Mouse (Mus musculus): Measurements from ENCODE around the gene Mib2. TPM values are rescaled to one million over a fixed set of nuclear protein-coding genes. Genes with fewer than 3 reads are reported as not detected.

Gene Mib2
- polyA plus RNA-seq, 1 experiment from 2014 or later: 12.8 TPM

- peak; percentile 47 for ATAC-seq (ENCODE audit: low FRiP score)
- peaks cover 55% of the 10 kb centered on the region for H3K27me3 ChIP-seq (ENCODE audit: control insufficient read depth, insufficient read depth, low read length)
- peak; percentile 93 for DNase-seq (ENCODE audit: low spot score, missing footprints)
- peak overlapping the region; percentile 34 for H3K4me3 ChIP-seq (ENCODE audit: low read depth, low read length)
- H3K27ac ChIP-seq (ENCODE audit: low read depth, low read length): no peak overlapping the region
- peak overlapping the region; percentile 72 for H3K4me2 ChIP-seq
- H3K9me3 ChIP-seq (ENCODE audit: control insufficient read depth, low read length): no peaks in the 10 kb centered on the region
- 1% methylated on average over 52 of the region's 52 CpGs for WGBS
- peaks cover 10% of the 10 kb centered on the region for H3K36me3 ChIP-seq (ENCODE audit: control insufficient read depth, insufficient read depth, low read length)
- H3K9ac ChIP-seq (ENCODE audit: low read length): peak overlapping the region; percentile 29; the same call in 1 of the 2 replicates
- peaks cover 23% of the 10 kb centered on the region for H3K4me1 ChIP-seq (ENCODE audit: control insufficient read depth, insufficient read depth, low read length)
These were observed 14.3 kb downstream of the Mib2 start for GRCm38 (mm10) chr4:155654456-155655298.

GRCm38 (mm10) chr4:155654183-155654455 is 14.9 kb downstream of the Mib2 start:
- H3K9ac ChIP-seq (ENCODE audit: low read length): peak overlapping the region; percentile 29
- H3K9me3 ChIP-seq (ENCODE audit: control insufficient read depth, low read length): no peaks in the 10 kb centered on the region
- 0% methylated on average over 6 of the region's 6 CpGs for WGBS
- H3K4me3 ChIP-seq (ENCODE audit: low read depth, low read length): peak overlapping the region; percentile 34; the same call in 1 of the 2 replicates
- H3K36me3 ChIP-seq (ENCODE audit: control insufficient read depth, insufficient read depth, low read length): peaks cover 15% of the 10 kb centered on the region
- peaks cover 55% of the 10 kb centered on the region for H3K27me3 ChIP-seq (ENCODE audit: control insufficient read depth, insufficient read depth, low read length)
- DNase-seq (ENCODE audit: low spot score, missing footprints) (no peak), ATAC-seq (ENCODE audit: low FRiP score) (0 out of 2 replicates have a peak, but pooled peaks have one; percentile 10)
- H3K27ac ChIP-seq (ENCODE audit: low read depth, low read length): no peak overlapping the region
- peak overlapping the region; percentile 72 for H3K4me2 ChIP-seq
- peaks cover 23% of the 10 kb centered on the region for H3K4me1 ChIP-seq (ENCODE audit: control insufficient read depth, insufficient read depth, low read length)

DNA sequence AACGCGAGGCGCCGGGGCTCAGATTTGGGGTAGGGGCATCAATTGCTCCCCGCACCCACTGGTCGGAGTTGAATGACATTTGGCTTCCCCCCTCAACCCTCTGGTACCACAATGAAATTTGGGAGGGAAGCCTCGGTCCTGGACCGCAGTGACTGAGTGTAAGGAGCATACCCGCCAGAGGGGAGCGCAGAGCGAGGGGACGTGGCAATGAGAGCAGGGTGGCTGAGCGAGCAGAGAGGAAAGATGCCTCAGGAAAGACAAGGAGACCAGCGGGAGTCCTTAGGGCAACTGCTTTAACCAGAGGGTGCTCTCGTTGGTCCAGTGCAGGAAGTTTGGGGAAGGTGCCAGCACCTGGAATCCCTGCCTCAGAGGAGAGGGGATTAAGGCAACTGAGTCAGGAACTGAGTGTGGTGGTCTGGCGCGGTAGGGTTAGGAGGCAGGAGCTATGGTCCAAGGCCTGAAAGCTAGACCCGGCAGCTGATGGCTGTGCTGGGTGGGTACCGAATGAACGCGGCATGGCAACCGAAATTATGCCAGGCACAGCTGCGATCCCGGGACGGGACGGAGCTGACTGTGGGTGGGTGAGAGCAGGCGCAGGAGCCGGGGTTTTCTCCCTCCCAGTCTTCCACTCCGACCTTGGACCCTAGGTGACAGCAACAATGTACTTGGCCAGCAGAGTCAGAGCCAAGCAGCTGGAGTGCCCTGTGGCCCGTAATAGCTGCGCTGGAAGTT is 15.4 kb downstream of the Mib2 start:
- peak overlapping the region; percentile 34 for H3K4me3 ChIP-seq (ENCODE audit: low read depth, low read length)
- WGBS: under 1% methylated on average over 31 of the region's 31 CpGs
- H3K9ac ChIP-seq (ENCODE audit: low read length): peak overlapping the region; percentile 60
- H3K4me2 ChIP-seq: peak overlapping the region; percentile 72
- no peak overlapping the region for H3K27ac ChIP-seq (ENCODE audit: low read depth, low read length)
- peaks cover 23% of the 10 kb centered on the region for H3K4me1 ChIP-seq (ENCODE audit: control insufficient read depth, insufficient read depth, low read length)
- peaks cover 55% of the 10 kb centered on the region for H3K27me3 ChIP-seq (ENCODE audit: control insufficient read depth, insufficient read depth, low read length)
- H3K36me3 ChIP-seq (ENCODE audit: control insufficient read depth, insufficient read depth, low read length): peaks cover 20% of the 10 kb centered on the region
- H3K9me3 ChIP-seq (ENCODE audit: control insufficient read depth, low read length): no peaks in the 10 kb centered on the region
- ATAC-seq (ENCODE audit: low FRiP score): peak; percentile 43
- DNase-seq (ENCODE audit: low spot score, missing footprints): peak; percentile 95

GRCm38 (mm10) chr4:155653086-155653450 is 15.9 kb downstream of the Mib2 start, which contains the start of gene Mmp23:
TSS of gene Mmp23 (minus strand) at chr4:155653384.
- Histone ChIP-seq H3K9ac (ENCODE audit: low read length) (peak within 1 kb of the TSS; percentile 60), H3K4me1 (ENCODE audit: control insufficient read depth, insufficient read depth, low read length) (peaks cover 23% of the 10 kb centered on the region), H3K27me3 (ENCODE audit: control insufficient read depth, insufficient read depth, low read length) (peaks cover 55% of the 10 kb centered on the region), H3K4me3 (ENCODE audit: low read depth, low read length) (peak within 1 kb of the TSS; percentile 34), H3K36me3 (ENCODE audit: control insufficient read depth, insufficient read depth, low read length) (peaks cover 22% of the 10 kb centered on the region), H3K27ac (ENCODE audit: low read depth, low read length) (no peak within 1 kb of the TSS), H3K9me3 (ENCODE audit: control insufficient read depth, low read length) (no peaks in the 10 kb centered on the region), H3K4me2 (peak within 1 kb of the TSS; percentile 72)
- under 1% methylated on average over 33 of the region's 33 CpGs for WGBS
- DNase-seq (ENCODE audit: low spot score, missing footprints) (no peak), ATAC-seq (ENCODE audit: low FRiP score) (peak; percentile 62)

GRCm38 (mm10) chr4:155652283-155653085 is 16.5 kb downstream of the Mib2 start:
- Histone ChIP-seq H3K27me3 (ENCODE audit: control insufficient read depth, insufficient read depth, low read length) (peaks cover 55% of the 10 kb centered on the region), H3K9me3 (ENCODE audit: control insufficient read depth, low read length) (no peaks in the 10 kb centered on the region), H3K4me2 (peak overlapping the region; percentile 72), H3K36me3 (ENCODE audit: control insufficient read depth, insufficient read depth, low read length) (peaks cover 27% of the 10 kb centered on the region), H3K4me3 (ENCODE audit: low read depth, low read length) (peak overlapping the region; percentile 34), H3K27ac (ENCODE audit: low read depth, low read length) (no peak overlapping the region), H3K9ac (ENCODE audit: low read length) (peak overlapping the region; percentile 60), H3K4me1 (ENCODE audit: control insufficient read depth, insufficient read depth, low read length) (peaks cover 23% of the 10 kb centered on the region)
- 21% methylated on average over 36 of the region's 36 CpGs for WGBS
- DNase-seq (ENCODE audit: low spot score, missing footprints): peak; percentile 90
- ATAC-seq (ENCODE audit: low FRiP score): no peak

DNA sequence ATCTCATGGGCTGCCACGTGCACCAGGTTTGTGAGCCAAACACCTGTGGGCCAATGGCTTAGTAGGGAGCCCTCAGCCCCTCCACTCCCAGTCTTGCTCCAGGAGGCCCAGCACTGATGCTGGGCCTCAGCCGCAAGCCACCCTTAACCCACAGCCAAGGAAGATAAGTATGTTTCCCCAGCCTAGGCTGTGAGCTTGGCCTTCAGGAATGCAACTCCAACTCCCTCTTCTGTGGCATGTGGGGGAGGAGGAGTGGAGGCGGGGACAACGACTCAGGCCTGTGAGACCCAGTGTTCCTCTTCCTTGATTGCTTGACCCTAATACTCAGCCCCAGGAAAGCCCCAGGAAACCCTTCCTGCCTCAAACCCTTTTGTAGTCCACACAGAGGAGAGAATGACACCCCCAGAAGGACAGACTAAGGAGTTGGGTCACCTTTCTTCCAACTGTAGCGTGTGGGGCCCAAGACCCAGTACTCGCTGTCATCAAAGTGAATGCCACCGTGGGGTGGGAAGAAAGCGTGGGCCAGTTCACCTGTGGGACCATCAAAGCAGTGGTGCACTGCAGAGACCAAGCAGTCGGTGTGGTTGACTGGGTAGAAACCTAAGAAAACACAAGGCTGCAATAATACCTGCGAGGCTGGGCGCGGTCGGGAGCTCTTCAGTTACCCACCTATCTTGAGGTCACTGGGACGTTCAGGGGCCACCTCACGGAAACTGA is 17.3 kb downstream of the Mib2 start:
- peaks cover 55% of the 10 kb centered on the region for H3K27me3 ChIP-seq (ENCODE audit: control insufficient read depth, insufficient read depth, low read length)
- no peak overlapping the region for H3K4me2 ChIP-seq
- peaks cover 23% of the 10 kb centered on the region for H3K4me1 ChIP-seq (ENCODE audit: control insufficient read depth, insufficient read depth, low read length)
- 71% methylated on average over 15 of the region's 15 CpGs for WGBS
- no peaks in the 10 kb centered on the region for H3K9me3 ChIP-seq (ENCODE audit: control insufficient read depth, low read length)
- H3K36me3 ChIP-seq (ENCODE audit: control insufficient read depth, insufficient read depth, low read length): peaks cover 31% of the 10 kb centered on the region
- H3K9ac ChIP-seq (ENCODE audit: low read length): no peak overlapping the region
- no peak overlapping the region for H3K4me3 ChIP-seq (ENCODE audit: low read depth, low read length)
- H3K27ac ChIP-seq (ENCODE audit: low read depth, low read length): no peak overlapping the region
- DNase-seq (ENCODE audit: low spot score, missing footprints) (no peak), ATAC-seq (ENCODE audit: low FRiP score) (no peak)

DNA sequence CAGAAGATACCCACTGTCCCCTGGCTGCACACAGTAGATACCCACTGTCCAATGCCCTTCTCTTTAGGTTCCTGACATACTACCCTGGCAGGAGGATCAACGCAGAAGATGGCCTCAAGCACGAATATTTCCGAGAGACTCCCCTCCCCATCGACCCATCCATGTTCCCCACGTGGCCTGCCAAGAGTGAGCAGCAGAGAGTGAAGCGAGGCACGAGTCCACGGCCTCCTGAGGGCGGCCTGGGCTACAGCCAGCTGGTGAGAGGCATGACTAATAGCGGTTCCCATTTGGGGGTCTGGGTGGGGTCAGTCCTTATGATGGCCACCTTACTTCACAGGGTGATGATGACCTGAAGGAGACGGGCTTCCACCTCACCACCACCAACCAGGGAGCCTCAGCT is 19.6 kb downstream of the Mib2 start:
- no peaks in the 10 kb centered on the region for H3K9me3 ChIP-seq (ENCODE audit: control insufficient read depth, low read length)
- peaks cover 36% of the 10 kb centered on the region for H3K27me3 ChIP-seq (ENCODE audit: control insufficient read depth, insufficient read depth, low read length)
- WGBS: 97% methylated on average over 11 of the region's 11 CpGs
- H3K27ac ChIP-seq (ENCODE audit: low read depth, low read length): no peak overlapping the region
- H3K4me2 ChIP-seq: no peak overlapping the region
- no peak overlapping the region for H3K4me3 ChIP-seq (ENCODE audit: low read depth, low read length)
- H3K9ac ChIP-seq (ENCODE audit: low read length): no peak overlapping the region
- ATAC-seq (ENCODE audit: low FRiP score) (no peak), DNase-seq (ENCODE audit: low spot score, missing footprints) (no peak)
- H3K36me3 ChIP-seq (ENCODE audit: control insufficient read depth, insufficient read depth, low read length): peaks cover 31% of the 10 kb centered on the region
- peaks cover 17% of the 10 kb centered on the region for H3K4me1 ChIP-seq (ENCODE audit: control insufficient read depth, insufficient read depth, low read length)

DNA sequence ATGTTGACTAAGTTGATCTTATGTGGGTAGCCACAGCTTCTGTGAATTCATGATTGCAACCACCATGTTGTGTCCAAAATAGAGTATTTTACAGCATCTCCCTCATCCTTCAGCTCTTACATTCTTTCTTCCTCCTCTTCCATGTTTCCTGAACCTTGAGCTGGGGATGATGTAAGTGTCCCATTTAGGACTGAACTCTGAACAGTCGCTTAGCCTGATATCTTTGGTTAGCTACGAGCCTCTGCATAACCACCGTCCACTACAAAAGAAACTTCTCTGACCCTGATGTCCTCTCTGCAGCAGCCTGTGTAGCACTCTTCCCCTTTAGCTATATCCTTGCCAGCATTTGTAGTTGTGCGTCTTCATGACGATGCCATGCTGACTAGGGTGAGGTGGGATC is 23.3 kb downstream of the Mib2 start:
- Histone ChIP-seq H3K9me3 (ENCODE audit: control insufficient read depth, low read length) (no peaks in the 10 kb centered on the region), H3K36me3 (ENCODE audit: control insufficient read depth, insufficient read depth, low read length) (peaks cover 40% of the 10 kb centered on the region), H3K4me3 (ENCODE audit: low read depth, low read length) (no peak overlapping the region), H3K27ac (ENCODE audit: low read depth, low read length) (no peak overlapping the region), H3K27me3 (ENCODE audit: control insufficient read depth, insufficient read depth, low read length) (peaks cover 1% of the 10 kb centered on the region; the same call in 1 of the 2 replicates), H3K4me2 (no peak overlapping the region), H3K9ac (ENCODE audit: low read length) (no peak overlapping the region), H3K4me1 (ENCODE audit: control insufficient read depth, insufficient read depth, low read length) (no peaks in the 10 kb centered on the region)
- DNase-seq (ENCODE audit: low spot score, missing footprints) (no peak), ATAC-seq (ENCODE audit: low FRiP score) (no peak)
- 97% methylated on average over 5 of the region's 5 CpGs for WGBS

Data from midbrain, embryonic 11.5 days (tissue).